ENCODE assay signal across 15 mouse cellular contexts in the genomic region with DNA sequence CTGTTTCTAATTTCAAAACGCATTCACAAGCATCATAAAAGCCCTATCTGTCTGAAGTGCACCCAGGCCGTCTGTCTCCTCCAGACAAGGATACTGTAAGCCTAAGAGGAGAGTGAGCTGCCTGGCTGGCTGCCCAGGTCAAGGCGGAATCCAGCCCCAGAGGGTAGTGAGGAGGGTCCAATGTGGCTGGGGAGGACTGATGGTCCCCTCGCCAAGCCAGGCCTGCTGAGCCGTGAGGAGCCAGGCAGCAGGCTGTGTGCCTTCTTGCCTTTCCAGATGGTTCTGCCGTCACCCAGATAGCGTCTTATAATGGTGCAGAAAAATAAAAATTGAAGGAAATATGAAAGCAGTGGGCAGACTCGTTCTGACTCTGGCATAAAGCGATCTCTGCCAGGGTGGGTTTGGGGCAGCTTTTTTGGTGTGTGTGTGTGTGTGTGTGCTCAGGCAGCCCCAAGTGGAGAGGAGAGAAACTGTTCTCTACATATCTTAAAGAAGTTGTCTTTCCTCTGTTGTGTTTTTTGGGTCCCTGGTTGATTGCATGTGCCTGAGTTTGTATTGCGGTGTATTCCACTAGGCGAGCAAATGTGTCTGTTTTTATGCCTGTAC.
DNase-seq lines count a peak whose midpoint lies in the region; ATAC-seq lines count a peak whose summit lies in the region.
"Had no signal": no experiment of that assay in that cellular context is flagged by ENCODE, and none has a peak within 500 bp of the region (broad histone marks: within the 10 kb centered on the region; RNA-seq: fewer than 3 reads in every experiment).

No protein-coding gene starts in this region.

- peak overlapping the region; percentile 89 for H3K27ac ChIP-seq in hindbrain, embryonic 13.5 days
- H3K27ac ChIP-seq in hindbrain, embryonic 10.5 days, result no peak overlapping the region
- H3K27ac ChIP-seq in hindbrain, embryonic 16.5 days (ENCODE audit: low read depth, low read length), result peak overlapping the region; percentile 63
- peak overlapping the region; percentile 62 for H3K27ac ChIP-seq in neural tube, embryonic 15.5 days (replicated peaks)
- H3K27ac ChIP-seq: stomach, embryonic 15.5 days had no signal

- DNase-seq in hindbrain, embryonic 10.5 days (ENCODE audit: low spot score), result no peak
- DNase-seq in right cerebral cortex, postnatal 10 days (ENCODE audit: low spot score in 2 of 2), result peak; percentile 43 to 55
- DNase-seq in right cerebral cortex, adult 2 months (ENCODE audit: low spot score in 2 of 2), result no peak
- DNase-seq in heart, postnatal 10 days, result no peak
- DNase-seq: cerebellum, adult 11 months; embryo, embryonic 11 days; kidney, adult 18-20 months; kidney, postnatal 36 days; lung, postnatal 36 days; thymus, postnatal 25 days had no signal

- no peak for ATAC-seq in hindbrain, embryonic 13.5 days (ENCODE audit: low FRiP score)
- ATAC-seq in hindbrain, embryonic 16.5 days, result no peak
- no peak for ATAC-seq in neural tube, embryonic 15.5 days (ENCODE audit: low FRiP score)
- ATAC-seq: CD4-positive, CD25-positive, alpha-beta regulatory T cell, adult 4 months had no signal

- H3K4me3 ChIP-seq in hindbrain, embryonic 13.5 days, result no peak overlapping the region
- no peak overlapping the region for H3K4me3 ChIP-seq in hindbrain, embryonic 10.5 days
- H3K4me3 ChIP-seq in hindbrain, embryonic 16.5 days (ENCODE audit: low read length), result no peak overlapping the region
- no peak overlapping the region for H3K4me3 ChIP-seq in neural tube, embryonic 15.5 days (replicated peaks)
- H3K4me3 ChIP-seq: stomach, embryonic 15.5 days had no signal

- H3K9ac ChIP-seq in hindbrain, embryonic 13.5 days, result peak overlapping the region; percentile 9
- H3K9ac ChIP-seq in hindbrain, embryonic 16.5 days (ENCODE audit: low read depth, low read length), result peak overlapping the region; percentile 9; the same call in 1 of the 2 replicates
- H3K9ac ChIP-seq in neural tube, embryonic 15.5 days (replicated peaks), result no peak overlapping the region
- H3K9ac ChIP-seq: stomach, embryonic 15.5 days had no signal

- H3K9me3 ChIP-seq in hindbrain, embryonic 13.5 days, result no peaks in the 10 kb centered on the region
- H3K9me3 ChIP-seq in hindbrain, embryonic 10.5 days, result peaks cover 3% of the 10 kb centered on the region; the same call in 1 of the 2 replicates
- no peaks in the 10 kb centered on the region for H3K9me3 ChIP-seq in hindbrain, embryonic 16.5 days (ENCODE audit: control insufficient read depth, low read length)
- H3K9me3 ChIP-seq in neural tube, embryonic 15.5 days (replicated peaks), result no peaks in the 10 kb centered on the region
- H3K9me3 ChIP-seq: stomach, embryonic 15.5 days had no signal

- H3K4me1 ChIP-seq in hindbrain, embryonic 13.5 days (replicated peaks), result peaks cover 31% of the 10 kb centered on the region
- H3K4me1 ChIP-seq in hindbrain, embryonic 10.5 days (replicated peaks), result no peaks in the 10 kb centered on the region
- H3K4me1 ChIP-seq in hindbrain, embryonic 16.5 days (ENCODE audit: control insufficient read depth, insufficient read depth, low read depth, low read length), result peaks cover 2% of the 10 kb centered on the region; the same call in 1 of the 2 replicates
- peaks cover 25% of the 10 kb centered on the region for H3K4me1 ChIP-seq in neural tube, embryonic 15.5 days
- H3K4me1 ChIP-seq: stomach, embryonic 15.5 days had no signal

- H3K4me2 ChIP-seq in hindbrain, embryonic 13.5 days, result no peak overlapping the region
- H3K4me2 ChIP-seq in hindbrain, embryonic 16.5 days (ENCODE audit: low read length), result no peak overlapping the region
- H3K4me2 ChIP-seq in neural tube, embryonic 15.5 days, result no peak overlapping the region
- H3K4me2 ChIP-seq: stomach, embryonic 15.5 days had no signal

- 68% methylated on average over 11 of the region's 11 CpGs for WGBS in hindbrain, embryonic 13.5 days
- 87% methylated on average over 11 of the region's 11 CpGs for WGBS in hindbrain, embryonic 10.5 days
- 49% methylated on average over 11 of the region's 11 CpGs for WGBS in hindbrain, embryonic 16.5 days
- 48% methylated on average over 11 of the region's 11 CpGs for WGBS in neural tube, embryonic 15.5 days

- no peaks in the 10 kb centered on the region for H3K27me3 ChIP-seq in hindbrain, embryonic 13.5 days
- H3K27me3 ChIP-seq in hindbrain, embryonic 10.5 days (ENCODE audit: insufficient read depth, poor library complexity, severe bottlenecking), result no peaks in the 10 kb centered on the region
- H3K27me3 ChIP-seq in hindbrain, embryonic 16.5 days (replicated peaks; ENCODE audit: control insufficient read depth, insufficient read depth, low read length), result no peaks in the 10 kb centered on the region
- no peaks in the 10 kb centered on the region for H3K27me3 ChIP-seq in neural tube, embryonic 15.5 days (replicated peaks)
- H3K27me3 ChIP-seq: stomach, embryonic 15.5 days had no signal

- H3K36me3 ChIP-seq in hindbrain, embryonic 13.5 days, result no peaks in the 10 kb centered on the region
- no peaks in the 10 kb centered on the region for H3K36me3 ChIP-seq in hindbrain, embryonic 10.5 days
- H3K36me3 ChIP-seq in hindbrain, embryonic 16.5 days (ENCODE audit: control insufficient read depth, insufficient read depth, low read length), result no peaks in the 10 kb centered on the region
- H3K36me3 ChIP-seq in neural tube, embryonic 15.5 days, result no peaks in the 10 kb centered on the region
- H3K36me3 ChIP-seq: stomach, embryonic 15.5 days had no signal

- intact Hi-C loops in heart, postnatal 10 days (cut with DNase I), result no loop called here

Comparison
In these comparisons a context has a peak if more than half of its experiments do, and no peak if none do; other contexts are left out.
1. DNase-seq: peak in right cerebral cortex, postnatal 10 days (2 of 2); none in hindbrain, embryonic 10.5 days (single experiment), right cerebral cortex, adult 2 months (0 of 2) and heart, postnatal 10 days (0 of 2).